Mouse (Mus musculus) cerebellum, adult 11 months (tissue): ENCODE measurements around the gene Evc2.

Experiments used
- DNase-seq: peaks from one replicate; pipeline ENCODE4 v3.0.0; 2022

The Evc2 gene

DNA sequence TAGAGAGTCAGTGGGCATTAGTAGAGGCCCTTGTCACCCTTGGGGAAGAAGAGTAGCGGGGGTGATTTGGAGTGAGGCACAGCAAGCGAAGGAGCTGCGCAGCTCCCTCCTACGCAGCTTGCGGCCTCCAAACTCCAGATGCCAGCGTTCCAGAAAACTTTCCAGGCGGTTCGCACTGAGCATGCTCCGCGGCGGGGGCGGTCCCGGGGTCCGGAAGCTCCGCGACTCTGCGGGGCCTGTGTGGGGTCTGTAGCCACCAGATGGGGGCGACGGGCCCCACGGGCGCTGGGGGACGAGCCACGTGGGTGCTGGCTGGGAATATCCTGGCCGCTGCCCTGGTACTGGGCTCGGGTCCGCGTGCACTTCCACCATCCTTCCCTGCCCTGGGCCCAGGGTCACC, at the start of gene Evc2:
Gene Evc2 (plus strand): TSS at position 212 of the 400 bp plus-strand sequence.
- no peak for DNase-seq

DNA sequence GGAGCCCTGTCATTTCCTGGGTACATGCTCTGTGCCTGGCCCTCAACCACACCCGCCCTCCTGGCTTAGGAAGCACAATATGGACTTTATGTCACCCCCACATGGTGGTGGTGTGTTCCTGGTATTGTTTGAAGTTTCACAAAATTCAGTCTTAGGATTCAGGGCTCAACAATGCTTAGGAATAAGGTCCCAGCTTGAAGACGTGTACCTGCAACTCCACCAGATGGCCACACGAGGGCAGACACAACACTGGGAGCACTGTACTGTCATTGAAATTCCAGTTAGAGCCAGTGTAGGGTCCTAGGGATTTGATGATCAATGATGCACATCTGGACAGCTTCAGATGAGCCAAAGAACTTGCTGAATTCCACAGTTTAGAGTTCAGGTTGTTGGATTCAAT, 49.1 kb upstream of the Evc2 start:
- DNase-seq: peak; percentile 31

DNA sequence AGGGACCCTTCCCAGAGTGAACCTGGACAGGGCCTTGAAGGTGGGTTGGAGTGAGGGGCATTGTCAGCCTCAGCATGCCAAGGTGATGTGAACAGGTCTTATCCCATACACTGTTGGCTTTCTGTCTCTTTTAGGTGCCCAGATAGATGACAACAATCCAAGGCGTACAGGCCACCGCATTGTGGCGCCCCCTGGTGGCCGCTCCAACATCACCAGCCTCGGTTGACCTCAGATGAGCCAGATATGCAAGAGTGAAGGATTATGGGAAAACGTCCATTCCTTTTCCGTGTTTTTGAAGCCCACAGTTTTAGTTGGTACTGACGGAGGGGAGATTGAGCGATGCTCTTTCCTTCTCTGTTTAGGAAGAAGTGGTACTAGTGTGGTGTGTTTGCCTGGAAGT, 47.3 kb upstream of the Evc2 start:
- peak; percentile 30 for DNase-seq

DNA sequence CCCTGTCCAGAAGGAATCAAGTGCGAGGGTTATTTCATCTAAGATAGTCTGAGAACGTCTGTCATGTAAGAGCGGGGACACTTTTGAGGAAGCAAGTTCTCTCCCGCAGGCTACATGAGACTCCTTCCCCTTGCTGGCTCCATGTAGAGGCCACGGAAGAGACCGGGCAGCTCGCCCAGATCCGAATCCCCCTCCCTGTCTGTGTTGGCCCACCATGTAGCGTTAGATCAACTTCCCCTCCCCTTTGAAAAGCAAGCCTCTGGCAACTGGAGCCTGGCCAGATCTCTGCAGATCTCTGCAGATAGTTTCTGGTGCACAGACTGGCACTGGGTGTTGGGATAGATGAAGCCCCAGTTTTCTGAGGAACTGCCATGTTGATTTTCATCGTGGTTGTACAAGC, 41.6 kb upstream of the Evc2 start:
- no peak for DNase-seq

DNA sequence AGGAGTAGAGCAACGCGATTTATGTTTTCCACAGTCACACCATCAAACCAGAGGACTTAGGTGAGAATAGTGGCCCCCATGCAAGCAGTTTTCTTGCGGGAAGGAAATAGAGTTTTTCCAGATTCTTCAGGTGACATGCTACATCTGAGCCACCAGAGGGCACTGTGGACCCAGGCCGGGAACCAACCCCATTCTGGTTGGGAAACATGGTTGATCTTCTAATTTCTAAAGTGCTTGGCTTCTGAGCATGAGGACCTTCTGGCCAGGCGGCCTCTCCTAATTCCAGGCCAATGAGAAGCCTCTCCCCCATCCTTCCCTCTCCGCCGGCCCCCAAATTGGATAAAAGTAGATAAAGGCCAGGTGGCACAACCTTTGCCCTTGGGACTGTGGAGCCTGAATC, 39.9 kb upstream of the Evc2 start:
- no peak for DNase-seq

DNA sequence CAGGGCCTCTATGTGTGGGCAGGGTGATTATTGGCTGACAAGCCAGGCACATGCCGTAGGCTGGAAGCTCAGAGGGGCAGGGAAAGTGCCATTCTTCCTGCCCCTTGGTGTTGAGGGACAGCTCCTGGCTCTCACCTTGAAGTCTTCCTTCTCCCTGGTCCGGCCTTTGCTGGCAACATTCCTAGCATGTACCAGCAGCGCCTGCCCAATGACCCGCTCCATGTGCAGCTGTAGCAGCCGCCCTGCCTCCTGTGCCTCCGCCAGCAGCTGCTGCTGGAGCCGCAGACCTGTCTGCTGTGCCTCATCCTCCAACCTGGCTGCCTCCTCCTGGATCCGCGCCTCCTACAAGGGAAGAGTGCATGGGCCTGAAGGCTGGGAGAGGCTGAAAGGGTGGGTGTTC, 28.3 kb upstream of the Evc2 start:
- no peak for DNase-seq

DNA sequence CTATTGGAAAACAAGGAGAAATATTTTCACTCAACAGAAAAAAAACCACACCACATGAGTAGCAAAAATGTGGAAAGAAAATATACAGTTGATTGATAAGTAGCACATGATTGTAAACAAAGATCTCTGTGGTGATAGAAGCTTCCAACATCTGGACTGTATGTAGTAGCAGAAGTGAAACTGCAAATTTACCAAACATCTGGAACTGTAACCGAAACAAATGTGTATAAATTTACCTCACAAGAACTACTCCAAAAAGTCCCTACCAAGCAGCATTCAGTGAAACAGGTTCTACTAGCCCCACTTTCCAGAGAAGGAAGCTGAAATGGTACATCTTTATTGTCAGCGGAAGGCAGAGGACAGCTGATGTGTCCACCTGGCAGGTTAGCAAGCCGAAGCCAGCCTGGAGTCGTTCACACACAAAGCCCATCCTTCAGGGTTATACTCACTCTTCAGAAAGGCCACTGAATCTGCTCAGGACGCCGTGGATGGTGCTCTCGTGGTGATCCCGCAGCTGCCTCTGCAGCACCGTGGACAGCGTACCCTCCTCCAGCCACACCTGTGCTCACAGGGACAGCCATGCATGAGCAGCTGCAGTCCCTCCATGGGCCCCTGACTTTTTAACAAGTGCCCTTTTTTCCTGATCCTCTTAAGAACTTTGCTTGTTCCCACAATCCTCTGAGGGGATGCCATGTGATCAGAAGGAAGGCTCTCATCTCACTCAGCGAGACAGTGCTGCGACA, 25.1 kb upstream of the Evc2 start:
- no peak for DNase-seq

DNA sequence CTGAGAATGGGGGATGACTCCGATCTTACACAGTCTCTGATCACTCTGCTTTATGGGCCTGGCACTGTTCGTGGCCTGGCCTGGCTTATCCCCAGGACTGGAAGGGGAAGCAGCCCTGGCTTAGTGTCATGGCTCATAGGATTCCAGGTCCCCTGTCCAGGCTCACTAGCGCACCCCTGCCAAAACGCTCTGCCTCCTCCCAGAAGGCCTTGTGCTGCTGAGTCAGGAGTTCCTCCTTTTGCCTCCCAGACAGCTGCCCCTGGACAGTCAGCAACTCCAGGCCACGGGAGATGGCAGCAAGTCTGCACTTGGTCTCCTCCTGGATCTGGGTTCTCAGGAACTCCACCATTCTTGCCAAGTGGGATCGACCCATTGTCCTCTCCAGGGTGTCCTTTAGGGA, 19.6 kb upstream of the Evc2 start:
- DNase-seq: no peak

DNA sequence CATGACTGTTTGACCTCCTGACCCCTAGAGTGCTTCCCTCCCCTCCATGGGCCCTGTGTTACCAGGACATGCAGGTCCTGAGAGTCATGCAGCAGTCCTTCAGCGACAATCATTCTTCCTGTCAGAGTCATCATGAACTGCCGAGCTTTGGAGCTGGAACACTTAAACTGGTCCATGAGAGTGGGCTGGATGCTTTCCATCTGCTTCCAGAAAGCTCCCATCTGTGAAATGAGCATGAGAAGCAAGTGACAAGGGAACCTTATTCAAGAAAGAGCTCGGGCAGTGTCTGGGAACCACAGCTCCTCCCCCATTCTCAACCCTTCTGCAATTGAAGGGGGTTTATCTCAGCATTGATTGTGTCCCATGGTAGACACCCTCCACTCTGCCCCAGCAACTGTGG, 18.1 kb upstream of the Evc2 start:
- no peak for DNase-seq

DNA sequence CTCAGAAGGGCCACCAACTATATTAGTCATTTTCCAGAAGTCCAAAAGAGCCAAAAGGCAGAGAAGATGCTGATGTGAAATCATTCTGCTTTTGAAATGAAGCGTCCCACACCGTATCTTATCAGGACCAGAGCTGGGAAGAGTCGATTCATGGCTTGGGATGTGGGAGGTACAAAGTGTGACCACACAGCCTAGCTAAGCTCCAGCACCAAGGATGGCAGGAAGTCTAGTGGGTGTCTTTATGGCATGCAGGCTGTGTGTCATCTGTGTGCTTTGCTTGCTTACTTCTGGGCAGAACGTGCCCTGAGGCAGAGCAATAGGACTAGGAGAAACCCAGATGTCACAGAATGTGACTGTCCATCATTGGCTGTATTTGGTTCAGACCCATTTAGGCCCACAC, 17.5 kb upstream of the Evc2 start:
- no peak for DNase-seq

DNA sequence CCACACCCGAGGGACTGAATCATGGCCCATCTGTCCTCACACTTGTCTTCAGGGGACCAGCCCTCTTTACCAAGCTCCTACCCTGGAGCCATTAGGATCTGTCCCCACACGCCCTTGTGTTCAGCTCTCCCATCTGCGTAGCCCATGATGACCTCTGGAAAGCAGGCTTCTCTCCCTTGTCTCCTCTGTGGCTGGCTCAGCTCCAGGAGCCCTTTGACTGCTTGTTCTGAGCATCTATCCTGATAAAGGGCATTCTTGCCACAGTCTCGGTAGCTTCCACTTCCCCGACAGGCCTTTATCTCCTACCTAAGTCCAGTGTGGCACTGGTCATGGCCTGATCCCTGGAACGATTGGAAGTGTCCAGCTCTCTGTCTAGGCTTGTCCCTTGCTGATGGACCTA, 11.6 kb upstream of the Evc2 start:
- DNase-seq: no peak

DNA sequence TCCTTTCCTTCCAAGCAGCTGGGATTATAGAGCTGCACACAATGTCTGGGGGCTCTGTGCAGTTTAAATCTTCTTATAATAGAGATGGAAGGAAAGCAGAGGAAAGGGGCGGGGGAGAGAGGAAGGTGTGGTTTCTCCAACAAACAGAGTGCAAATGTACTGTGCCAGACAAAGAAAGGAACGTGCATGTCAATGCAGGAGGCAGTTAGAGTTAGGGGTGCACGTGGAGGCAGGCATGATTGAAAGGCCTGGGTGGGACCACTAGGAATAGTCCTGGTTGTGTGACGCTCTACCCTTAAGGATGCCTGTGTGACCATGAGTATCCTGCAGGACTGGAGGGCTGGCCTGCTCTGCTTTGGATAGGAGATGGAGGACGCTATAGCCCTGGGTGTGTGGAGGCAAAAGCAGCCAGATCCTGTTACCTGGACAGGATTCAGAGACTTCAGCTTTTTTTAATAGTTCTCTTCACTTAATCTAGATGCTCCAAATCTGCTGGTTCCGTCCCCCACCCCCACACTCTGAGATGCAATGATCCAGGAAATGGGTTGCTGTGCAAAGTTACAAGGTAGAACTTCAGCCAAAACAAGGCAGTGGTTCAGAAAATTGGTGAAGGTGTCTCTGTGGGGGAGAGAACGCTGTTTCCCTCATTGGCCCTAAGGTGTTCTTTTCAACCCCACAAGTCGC, 7.7 kb upstream of the Evc2 start:
- DNase-seq: no peak

DNA sequence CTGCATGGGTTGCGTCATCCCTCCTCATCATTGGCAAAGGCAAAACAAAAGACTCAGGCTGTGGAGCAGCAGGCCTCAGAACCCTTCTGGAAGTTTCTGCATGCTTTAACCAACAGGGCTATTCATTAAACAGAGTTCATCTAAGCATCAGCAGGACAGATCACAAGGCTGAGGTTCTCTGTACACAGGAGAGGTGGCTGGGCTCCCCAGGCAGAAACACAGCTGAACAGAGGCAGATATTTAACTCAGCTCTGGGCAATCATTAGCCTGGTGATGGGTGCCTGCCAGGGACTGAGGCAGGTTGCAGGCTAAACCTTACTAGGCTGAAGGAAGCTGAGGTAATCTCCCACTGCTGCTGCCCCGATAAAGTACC, 7.2 kb upstream of the Evc2 start:
- DNase-seq: no peak

DNA sequence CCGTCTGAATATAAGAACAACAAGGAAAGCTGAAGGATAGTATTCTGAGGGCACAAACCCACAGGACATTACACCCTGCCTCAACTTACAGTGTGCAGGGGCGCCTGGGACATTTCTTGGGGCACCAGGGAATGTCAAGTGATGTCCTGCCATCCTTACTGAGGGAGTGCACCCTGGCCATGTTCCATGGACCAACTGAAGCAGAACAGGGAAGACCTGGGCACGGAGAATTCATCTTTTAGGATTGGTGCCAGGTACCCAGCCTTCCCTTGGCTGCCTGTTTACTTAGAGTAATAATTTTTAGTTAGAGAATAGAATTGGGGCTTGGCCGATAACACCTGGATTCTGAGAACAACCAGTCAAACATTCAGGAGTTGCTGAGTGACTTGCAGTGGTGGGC, 6.2 kb upstream of the Evc2 start:
- no peak for DNase-seq

DNA sequence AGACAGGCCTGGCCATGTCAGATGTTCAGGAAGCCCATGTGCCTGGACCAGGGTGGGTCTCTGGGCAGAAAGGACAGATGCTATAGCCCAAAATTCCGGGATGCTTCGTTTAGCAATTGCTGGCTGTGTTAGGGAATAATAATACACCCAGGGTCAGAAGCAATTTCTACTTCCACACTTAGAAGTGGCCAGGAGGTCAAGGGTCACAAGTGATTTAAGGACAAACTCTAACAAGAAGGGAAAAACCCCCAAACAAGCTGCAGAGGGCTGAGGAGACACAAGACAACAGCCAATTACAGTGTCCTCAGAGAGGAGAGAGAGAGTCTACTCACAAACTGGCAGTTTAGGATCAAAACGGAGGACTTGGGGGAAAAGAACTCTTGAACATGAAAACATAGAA, 3.2 kb upstream of the Evc2 start:
- DNase-seq: no peak

DNA sequence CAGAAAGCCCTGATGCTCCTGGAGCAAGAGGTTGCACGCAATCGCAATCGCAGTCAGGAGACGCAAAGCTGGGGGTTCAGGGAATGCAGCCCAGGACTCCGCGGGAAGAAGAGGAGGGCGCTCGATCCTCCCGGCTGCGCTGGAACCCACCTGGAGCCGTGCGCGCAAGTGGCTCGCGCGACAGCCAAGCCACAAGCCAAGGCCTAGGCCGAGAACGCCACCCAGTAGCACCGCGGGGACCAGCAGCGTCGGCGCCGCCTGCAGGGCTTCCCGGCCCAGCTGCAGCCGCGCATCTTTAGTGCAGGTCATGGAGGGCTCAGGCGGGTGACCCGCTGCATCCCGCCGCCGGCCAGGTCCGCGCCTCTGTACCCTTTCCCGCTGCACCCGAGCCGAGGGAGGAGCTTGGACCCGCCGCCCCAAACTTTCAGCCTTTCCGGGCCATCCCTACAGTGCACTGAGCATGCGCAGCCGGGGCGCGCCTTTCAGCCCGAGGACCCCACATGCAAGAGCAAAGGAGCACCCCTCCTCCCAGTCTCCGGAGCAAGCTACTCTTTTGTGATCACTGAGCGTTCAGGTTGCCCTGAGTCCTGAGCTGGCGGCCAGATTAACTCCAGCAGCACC, 1.7 kb upstream of the Evc2 start, which contains the start of gene Evc:
Gene Evc (minus strand): TSS at position 410 of the 621 bp plus-strand sequence.
- peak; percentile 7 for DNase-seq

DNA sequence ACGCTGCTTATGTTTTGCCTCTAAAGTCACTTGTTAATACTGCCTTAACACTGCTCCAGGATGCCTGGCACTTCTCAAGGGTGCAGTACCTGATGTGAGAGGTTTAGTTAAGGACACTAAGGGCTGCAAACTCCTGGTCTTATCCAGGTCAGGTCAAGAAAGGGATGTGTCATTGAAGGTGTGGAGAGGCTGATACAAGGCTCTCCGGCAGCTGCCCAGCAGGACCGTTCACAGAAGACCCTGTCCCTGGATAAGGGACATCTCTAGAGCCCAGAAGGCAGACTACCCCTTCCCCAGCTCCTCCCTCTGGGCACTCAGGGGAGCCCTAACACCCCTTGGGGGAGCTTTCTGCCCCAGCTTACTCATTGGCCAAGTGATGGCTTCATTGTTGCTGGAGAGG, 603 bp upstream of the Evc2 start:
- no peak for DNase-seq

DNA sequence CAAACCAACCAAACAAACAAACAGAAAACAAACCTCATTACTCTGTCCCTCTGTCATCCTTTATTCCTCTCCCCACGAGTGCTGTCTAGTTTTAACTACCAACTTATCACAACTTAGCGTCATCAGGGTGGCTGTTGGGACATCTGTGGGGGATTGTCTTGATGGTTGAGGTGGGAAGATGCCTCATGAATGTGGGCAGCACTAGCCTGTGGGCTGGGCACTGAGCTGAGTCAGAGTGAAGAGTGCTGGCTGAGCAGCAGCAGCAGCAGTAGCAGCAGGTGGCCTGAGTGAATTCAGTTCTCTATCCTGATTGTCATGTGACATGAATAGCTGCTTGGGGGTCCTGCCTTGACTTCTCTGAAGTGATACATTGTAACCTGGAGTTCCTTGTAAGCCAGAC, 5.7 kb downstream of the Evc2 start:
- no peak for DNase-seq

DNA sequence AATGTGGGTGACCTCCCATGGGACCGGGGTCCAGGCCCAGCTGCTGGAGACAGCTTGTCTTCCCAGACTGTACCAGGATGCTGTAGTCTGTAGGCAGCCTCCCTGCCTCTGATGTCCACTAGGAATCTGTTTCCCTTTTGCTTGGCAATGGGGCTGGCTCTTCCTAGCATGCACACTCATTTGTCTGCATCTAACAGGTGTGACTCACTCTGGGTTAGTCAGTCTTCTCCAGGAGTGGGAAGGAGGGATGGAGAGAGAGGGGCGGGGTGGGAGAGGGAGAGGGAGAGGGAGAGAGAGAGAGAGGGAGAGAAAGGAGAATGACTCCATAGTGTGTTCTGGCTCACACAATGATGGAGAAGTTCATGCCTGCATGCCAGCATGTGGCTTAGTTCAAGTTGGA, 13.5 kb downstream of the Evc2 start:
- DNase-seq: no peak

DNA sequence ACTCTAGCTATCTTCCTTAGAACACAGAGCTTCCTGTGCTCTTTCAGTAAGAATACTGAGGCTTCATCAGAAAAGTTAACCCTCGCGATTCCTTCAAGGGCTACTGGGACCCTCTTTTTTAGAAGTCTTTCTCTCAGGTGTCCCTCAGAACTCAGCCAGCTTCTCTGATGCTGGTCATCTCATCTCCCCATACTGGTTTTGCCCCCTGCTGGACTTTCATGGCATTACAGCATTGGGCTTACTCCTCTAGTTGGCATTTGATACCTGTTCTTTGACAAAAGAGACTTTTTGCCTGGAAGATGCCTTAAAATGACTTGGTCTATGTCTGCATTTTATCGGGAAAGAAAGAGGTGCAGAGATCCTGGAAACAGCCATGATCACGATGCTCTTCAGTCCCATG, 16.1 kb downstream of the Evc2 start:
- DNase-seq: peak; percentile 13

DNA sequence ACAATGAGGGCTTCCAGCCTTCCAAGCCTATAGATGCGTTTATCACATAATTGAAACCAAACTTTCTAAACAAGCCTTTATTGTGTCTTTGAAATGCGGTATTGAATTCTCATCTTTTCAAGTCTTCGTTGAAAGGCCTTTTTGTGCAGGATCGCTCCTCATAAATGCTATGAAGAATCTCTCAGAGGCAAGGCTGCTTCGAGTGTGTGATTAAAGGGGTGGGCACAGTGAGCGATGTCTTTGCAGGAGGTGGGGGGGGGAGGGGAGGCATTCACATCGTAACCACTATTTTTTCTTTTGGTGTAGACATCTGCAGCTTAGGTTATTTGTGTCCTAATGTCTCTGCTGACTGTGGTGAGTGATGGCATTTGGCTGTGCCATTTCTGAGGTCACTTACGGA, 17.7 kb downstream of the Evc2 start:
- DNase-seq: no peak

DNA sequence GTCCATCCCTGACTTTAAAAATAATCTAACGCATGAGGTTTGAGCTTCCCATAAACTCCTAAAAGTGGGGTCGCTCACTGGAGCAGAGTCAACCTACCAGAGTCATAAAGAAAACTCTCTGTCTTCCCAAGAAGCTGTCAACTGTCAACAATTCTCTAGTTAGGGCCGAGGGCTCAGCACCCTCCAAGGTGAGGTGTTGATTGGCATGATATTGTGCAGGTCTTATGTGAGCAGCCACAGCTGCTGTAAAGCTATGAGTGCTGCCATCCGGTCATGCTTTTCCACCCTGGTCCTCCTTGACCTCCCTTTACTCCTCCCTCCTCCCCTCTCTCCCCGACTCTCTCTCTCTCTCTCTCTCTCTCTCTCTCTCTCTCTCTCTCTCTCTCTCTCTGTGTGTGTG, 24.3 kb downstream of the Evc2 start:
- no peak for DNase-seq

DNA sequence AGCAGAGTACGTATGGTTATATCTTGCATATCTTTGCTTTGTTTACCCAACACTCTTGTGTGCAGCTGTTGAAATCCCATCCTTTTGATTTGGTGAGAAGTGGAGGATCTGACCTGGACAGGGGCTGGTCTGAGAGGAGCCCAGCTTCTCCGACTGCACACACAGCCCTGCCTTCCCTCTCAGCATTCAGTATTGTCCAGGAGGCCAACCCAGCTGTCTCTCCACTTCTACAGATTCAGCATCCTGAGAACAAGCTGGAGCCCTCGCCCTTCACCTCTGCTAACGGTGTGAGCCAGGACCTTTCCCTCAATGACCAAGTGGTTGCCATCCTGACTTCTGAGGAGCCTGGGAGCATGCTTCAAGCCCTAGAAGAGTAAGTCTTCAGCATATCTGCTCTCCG, 25.0 kb downstream of the Evc2 start:
- no peak for DNase-seq

DNA sequence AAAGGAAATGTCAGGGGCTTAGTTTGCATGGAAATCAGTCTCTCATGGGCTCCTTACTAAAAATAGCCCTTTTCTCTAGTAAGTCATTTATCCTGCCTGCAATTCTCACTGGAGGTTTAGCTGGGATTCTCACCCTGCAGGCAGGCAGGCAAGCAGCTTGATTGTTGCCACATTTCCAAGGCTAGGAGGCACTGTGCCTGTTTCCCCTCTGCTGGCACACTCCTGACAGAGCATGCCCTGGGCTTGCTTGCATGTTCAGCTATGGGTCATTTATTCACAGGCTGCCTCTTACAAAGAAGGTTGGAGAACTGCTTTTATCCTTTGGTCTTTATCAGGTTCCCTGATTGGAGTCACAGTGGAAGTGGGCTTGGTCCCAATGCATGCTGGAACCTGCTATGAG, 27.5 kb downstream of the Evc2 start:
- no peak for DNase-seq

DNA sequence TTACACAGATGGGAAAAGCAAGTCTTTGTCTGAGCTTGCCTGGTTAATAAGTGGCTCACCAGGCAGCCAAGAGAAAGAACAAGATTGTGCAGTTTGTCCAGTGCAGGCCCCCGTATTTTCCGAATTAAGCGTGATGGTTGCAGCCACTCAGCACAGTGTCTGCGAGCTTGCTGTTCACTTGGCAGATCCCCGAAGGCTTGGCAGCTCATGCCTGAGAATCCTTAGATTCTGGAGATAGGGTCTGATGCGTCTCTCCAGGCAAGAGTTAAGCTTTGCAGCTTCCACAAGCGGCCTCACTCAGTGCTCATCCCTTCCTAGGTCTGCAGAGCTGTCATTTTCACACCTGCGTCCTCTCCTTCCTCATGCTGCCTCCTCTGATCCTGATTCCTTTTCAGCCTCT, 30.5 kb downstream of the Evc2 start:
- no peak for DNase-seq
